Mouse (Mus musculus): ENCODE results near the gene Ndfip2. TPM values are rescaled to one million over a fixed set of nuclear protein-coding genes. Genes with fewer than 3 reads are reported as not detected.

Ndfip2 gene
- total RNA-seq, 2 experiments from 2014 or later: 129 to 134 TPM

- intact Hi-C loops (cut with DNase I): no loop called here
- peak; percentile 70 to 74 for DNase-seq (ENCODE audit: low spot score in 2 of 2)
Observed at GRCm38 (mm10) chr14:105328397-105329302, 70.3 kb downstream of the Ndfip2 start.

- peak; percentile 73 for DNase-seq (ENCODE audit: low spot score in 2 of 2)
- intact Hi-C loops (cut with DNase I): loop anchor here (5.0 kb wide), 1 partner anchor 564 kb away; the partner anchor contains the start of gene Spry2
Observed at GRCm38 (mm10) chr14:105333475-105334094, 75.2 kb downstream of the Ndfip2 start.

- intact Hi-C loops (cut with DNase I): no loop called here
- DNase-seq (ENCODE audit: low spot score in 2 of 2): no peak
Observed at GRCm38 (mm10) chr14:105341765-105342164, 83.4 kb downstream of the Ndfip2 start.

GRCm38 (mm10) chr14:105354121-105354520, 95.7 kb downstream of the Ndfip2 start:
- DNase-seq (ENCODE audit: low spot score in 2 of 2): no peak

More at GRCm38 (mm10) chr14:105354121-105354520, 95.7 kb downstream of the Ndfip2 start:
- intact Hi-C loops (cut with DNase I): no loop called here

Other genes with a start within 250 kb of the Ndfip2 start
- gene Rbm26, start 81.2 kb upstream of the Ndfip2 start, total RNA-seq (2021): 10 to 100 TPM; 62.2 to 67.9 TPM